In the genomic region with DNA sequence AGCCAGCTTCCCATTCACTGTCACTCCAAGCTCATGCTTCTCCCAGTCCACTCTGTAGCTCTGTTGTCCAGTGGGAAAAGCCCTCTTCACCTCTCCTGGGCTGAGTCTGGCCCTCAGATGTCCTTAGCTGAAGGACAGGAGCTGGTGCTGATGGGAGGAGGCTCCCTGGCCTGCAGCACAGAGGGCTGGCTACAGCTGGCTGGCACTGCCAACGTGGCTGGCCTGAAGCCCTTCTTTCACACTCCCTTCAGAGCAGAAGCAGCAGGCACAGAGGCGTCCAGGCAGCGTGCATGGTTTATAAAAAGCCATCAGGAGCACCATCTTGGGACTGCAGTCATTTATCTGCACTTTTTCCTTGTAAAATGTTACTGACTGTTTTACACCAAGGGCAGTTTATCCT, we compare ENCODE assay signal across 8 mouse cellular contexts. TPM values are rescaled to one million over a fixed set of nuclear protein-coding genes. Genes with fewer than 3 reads are reported as not detected.
DNase-seq lines count a peak whose midpoint lies in the region; ATAC-seq and TF ChIP-seq lines count a peak whose summit lies in the region.
"Had no signal": no experiment of that assay in that cellular context is flagged by ENCODE, and none has a peak within 500 bp of the region (broad histone marks: within the 10 kb centered on the region; RNA-seq: fewer than 3 reads in every experiment).

No protein-coding gene starts in this region.

- H3K9me3 ChIP-seq in kidney, embryonic 14.5 days (ENCODE audit: control insufficient read depth, low read length) = no peaks in the 10 kb centered on the region
- H3K9me3 ChIP-seq in forebrain, embryonic 16.5 days (ENCODE audit: control insufficient read depth, low read length) = no peaks in the 10 kb centered on the region
- H3K9me3 ChIP-seq in hindbrain, embryonic 16.5 days (ENCODE audit: control insufficient read depth, low read length) = no peaks in the 10 kb centered on the region
- H3K9me3 ChIP-seq in neural tube, embryonic 15.5 days (replicated peaks) = no peaks in the 10 kb centered on the region

- TF ChIP-seq CTCF in kidney, adult 2 months (conservative IDR thresholded peaks at IDR 0.05; ENCODE audit: insufficient read depth, insufficient read length, low read depth, low read length) = no peak

- no peaks in the 10 kb centered on the region for H3K36me3 ChIP-seq in kidney, adult 2 months (ENCODE audit: control insufficient read depth, insufficient read depth, low read length)
- no peaks in the 10 kb centered on the region for H3K36me3 ChIP-seq in kidney, embryonic 14.5 days (ENCODE audit: control insufficient read depth, insufficient read depth, low read length)
- no peaks in the 10 kb centered on the region for H3K36me3 ChIP-seq in forebrain, embryonic 16.5 days (ENCODE audit: control insufficient read depth, insufficient read depth)
- no peaks in the 10 kb centered on the region for H3K36me3 ChIP-seq in hindbrain, embryonic 16.5 days (ENCODE audit: control insufficient read depth, insufficient read depth, low read length)
- no peaks in the 10 kb centered on the region for H3K36me3 ChIP-seq in neural tube, embryonic 15.5 days

- H3K4me2 ChIP-seq in kidney, embryonic 14.5 days (replicated peaks; ENCODE audit: low read depth, low read length) = no peak overlapping the region
- no peak overlapping the region for H3K4me2 ChIP-seq in forebrain, embryonic 16.5 days (ENCODE audit: low read length)
- H3K4me2 ChIP-seq in hindbrain, embryonic 16.5 days (ENCODE audit: low read length) = no peak overlapping the region
- no peak overlapping the region for H3K4me2 ChIP-seq in neural tube, embryonic 15.5 days

- no peak overlapping the region for H3K4me3 ChIP-seq in kidney, adult 2 months (ENCODE audit: insufficient read depth, low read depth, low read length)
- H3K4me3 ChIP-seq in kidney, embryonic 14.5 days (ENCODE audit: low read length) = no peak overlapping the region
- no peak overlapping the region for H3K4me3 ChIP-seq in forebrain, embryonic 16.5 days (replicated peaks; ENCODE audit: low read length)
- no peak overlapping the region for H3K4me3 ChIP-seq in hindbrain, embryonic 16.5 days (ENCODE audit: low read length)
- no peak overlapping the region for H3K4me3 ChIP-seq in neural tube, embryonic 15.5 days (replicated peaks)

- whole genome bisulfite sequencing in kidney, adult 2 months = 47% methylated on average over 3 of the region's 3 CpGs
- WGBS in kidney, embryonic 14.5 days = 61% methylated on average over 3 of the region's 3 CpGs
- WGBS in forebrain, embryonic 16.5 days = 34% methylated on average over 3 of the region's 3 CpGs
- WGBS in hindbrain, embryonic 16.5 days = 47% methylated on average over 3 of the region's 3 CpGs
- 23% methylated on average over 3 of the region's 3 CpGs for WGBS in neural tube, embryonic 15.5 days

- ATAC-seq in kidney, embryonic 14.5 days (ENCODE audit: low FRiP score, low TSS enrichment) = no peak
- peak; percentile 90 for ATAC-seq in forebrain, embryonic 16.5 days
- peak; percentile 82 for ATAC-seq in hindbrain, embryonic 16.5 days
- peak; percentile 68; the same call in 1 of the 2 replicates for ATAC-seq in neural tube, embryonic 15.5 days (ENCODE audit: low FRiP score)
- no peak for ATAC-seq in granulocyte monocyte progenitor cell, adult 5-6 weeks (replicated peaks; ENCODE audit: poor library complexity, severe bottlenecking)
- ATAC-seq: Patski had no signal

- no peak for TF ChIP-seq POLR2A in kidney, adult 2 months (IDR thresholded peaks at IDR 0.05; ENCODE audit: low read depth, low read length)

- H3K9ac ChIP-seq in kidney, embryonic 14.5 days (ENCODE audit: low read depth, low read length) = no peak overlapping the region
- no peak overlapping the region for H3K9ac ChIP-seq in forebrain, embryonic 16.5 days (replicated peaks; ENCODE audit: low read depth, low read length)
- no peak overlapping the region for H3K9ac ChIP-seq in hindbrain, embryonic 16.5 days (ENCODE audit: low read depth, low read length)
- H3K9ac ChIP-seq in neural tube, embryonic 15.5 days (replicated peaks) = no peak overlapping the region

- no peaks in the 10 kb centered on the region for H3K27me3 ChIP-seq in kidney, adult 2 months (replicated peaks; ENCODE audit: control insufficient read depth, insufficient read depth, low read length)
- H3K27me3 ChIP-seq in kidney, embryonic 14.5 days (ENCODE audit: control insufficient read depth, insufficient read depth, low read length) = no peaks in the 10 kb centered on the region
- no peaks in the 10 kb centered on the region for H3K27me3 ChIP-seq in forebrain, embryonic 16.5 days (replicated peaks; ENCODE audit: control insufficient read depth, insufficient read depth, low read length)
- no peaks in the 10 kb centered on the region for H3K27me3 ChIP-seq in hindbrain, embryonic 16.5 days (replicated peaks; ENCODE audit: control insufficient read depth, insufficient read depth, low read length)
- no peaks in the 10 kb centered on the region for H3K27me3 ChIP-seq in neural tube, embryonic 15.5 days (replicated peaks)

- no peaks in the 10 kb centered on the region for H3K4me1 ChIP-seq in kidney, adult 2 months (ENCODE audit: control insufficient read depth, insufficient read depth, low read length)
- H3K4me1 ChIP-seq in kidney, embryonic 14.5 days (ENCODE audit: control insufficient read depth, insufficient read depth, low read length) = no peaks in the 10 kb centered on the region
- no peaks in the 10 kb centered on the region for H3K4me1 ChIP-seq in forebrain, embryonic 16.5 days (replicated peaks; ENCODE audit: control insufficient read depth, insufficient read depth, low read length)
- H3K4me1 ChIP-seq in hindbrain, embryonic 16.5 days (ENCODE audit: control insufficient read depth, insufficient read depth, low read depth, low read length) = peaks cover 11% of the 10 kb centered on the region
- H3K4me1 ChIP-seq in neural tube, embryonic 15.5 days = peaks cover 17% of the 10 kb centered on the region

- DNase-seq in kidney, adult 2 months = peak; percentile 50
- no peak for DNase-seq in testis, postnatal 10 days (ENCODE audit: low spot score)

- no peak overlapping the region for H3K27ac ChIP-seq in kidney, adult 2 months (ENCODE audit: insufficient read depth, low read depth, low read length)
- no peak overlapping the region for H3K27ac ChIP-seq in kidney, embryonic 14.5 days (ENCODE audit: low read depth, low read length)
- no peak overlapping the region for H3K27ac ChIP-seq in forebrain, embryonic 16.5 days (ENCODE audit: low read length)
- H3K27ac ChIP-seq in hindbrain, embryonic 16.5 days (ENCODE audit: low read depth, low read length) = no peak overlapping the region
- peak overlapping the region; percentile 49; the same call in 1 of the 2 replicates for H3K27ac ChIP-seq in neural tube, embryonic 15.5 days (replicated peaks)

RNA-seq across cellular contexts. Expression of gene Olfm4, which starts 13.7 kb away (rescaled TPM):
- polyA plus RNA-seq in kidney, adult 2 months (2012; rRNA removed) = 2.9 and 3.3 TPM in 2 replicates
- polyA plus RNA-seq in kidney, embryonic 14.5 days (2014; fragmentation: Nextera tagmentation; extraction: Ambion mirVana) = 2.4 and 2.6 TPM in 2 replicates
- polyA plus RNA-seq in forebrain, embryonic 16.5 days (2015; fragmentation: Nextera tagmentation; extraction: Ambion mirVana) = 2.7 and 3.0 TPM in 2 replicates
- 1.2 TPM in 2 replicates for polyA plus RNA-seq in hindbrain, embryonic 16.5 days (2015; fragmentation: Nextera tagmentation; extraction: Ambion mirVana)
- 0.86 and 3.0 TPM in 2 replicates for polyA plus RNA-seq in neural tube, embryonic 15.5 days (2015; fragmentation: Nextera tagmentation; extraction: Ambion mirVana)
- not detected in 2 replicates for total RNA-seq in granulocyte monocyte progenitor cell, adult 5-6 weeks (2014; fragmentation: Nextera tagmentation)
- 2.7 and 4.0 TPM in 2 replicates for total RNA-seq in granulocyte monocyte progenitor cell, adult 5-6 weeks (2017)
- polyA plus RNA-seq: Patski had no signal

Comparison
In these comparisons a context has a peak if more than half of its experiments do, and no peak if none do; other contexts are left out.
1. ATAC-seq: peak in forebrain, embryonic 16.5 days (single experiment), hindbrain, embryonic 16.5 days (single experiment) and neural tube, embryonic 15.5 days (single experiment); none in kidney, embryonic 14.5 days (single experiment) and granulocyte monocyte progenitor cell, adult 5-6 weeks (single experiment).